In genomic region chr13:59365460-59365859, GRCm38 (mm10) we compare ENCODE assay signal across 9 mouse cellular contexts.
DNase-seq lines count a peak whose midpoint lies in the region; ATAC-seq and TF ChIP-seq lines count a peak whose summit lies in the region.
"Had no signal": no experiment of that assay in that cellular context is flagged by ENCODE, and none has a peak within 500 bp of the region (broad histone marks: within the 10 kb centered on the region; RNA-seq: fewer than 3 reads in every experiment).

No protein-coding gene starts in this region.

- no peak for TF ChIP-seq POLR2A in heart, adult 2 months (IDR thresholded peaks at IDR 0.05; ENCODE audit: insufficient read depth, low read depth, low read length)

- peak; percentile 43 to 74 for DNase-seq in heart, adult 2 months
- peak; percentile 46 for DNase-seq in c-Kit-positive CD71-negative TER-119-negative erythroid progenitor cells, embryonic 14.5 days (ENCODE audit: low read depth)
- DNase-seq in left cerebral cortex, adult 18-20 months (ENCODE audit: low spot score in 2 of 2), result peak; percentile 90 to 92
- peak; percentile 76 for DNase-seq in stomach, postnatal 0 days (ENCODE audit: low spot score)

- H3K4me3 ChIP-seq in heart, adult 2 months, result no peak overlapping the region
- no peak overlapping the region for H3K4me3 ChIP-seq in heart, embryonic 11.5 days (ENCODE audit: low read depth, low read length)
- no peak overlapping the region for H3K4me3 ChIP-seq in forebrain, embryonic 12.5 days (replicated peaks)
- H3K4me3 ChIP-seq in midbrain, embryonic 13.5 days (replicated peaks), result no peak overlapping the region
- no peak overlapping the region for H3K4me3 ChIP-seq in stomach, postnatal 0 days (ENCODE audit: low read depth, low read length)
- H3K4me3 ChIP-seq: megakaryocyte, embryonic 14.5 days had no signal

- no peak overlapping the region for H3K27ac ChIP-seq in heart, adult 2 months
- no peak overlapping the region for H3K27ac ChIP-seq in heart, embryonic 11.5 days (ENCODE audit: low read depth, low read length)
- H3K27ac ChIP-seq in forebrain, embryonic 12.5 days, result no peak overlapping the region
- H3K27ac ChIP-seq in midbrain, embryonic 13.5 days, result no peak overlapping the region
- H3K27ac ChIP-seq in stomach, postnatal 0 days (replicated peaks), result no peak overlapping the region

- no peaks in the 10 kb centered on the region for H3K79me2 ChIP-seq in heart, adult 2 months (replicated peaks; ENCODE audit: control insufficient read depth, insufficient read depth, low read length)

- H3K27me3 ChIP-seq in heart, adult 2 months (ENCODE audit: control insufficient read depth, insufficient read depth, low read length), result no peaks in the 10 kb centered on the region
- H3K27me3 ChIP-seq in heart, embryonic 11.5 days (ENCODE audit: control insufficient read depth, insufficient read depth, low read length), result no peaks in the 10 kb centered on the region
- H3K27me3 ChIP-seq in forebrain, embryonic 12.5 days, result no peaks in the 10 kb centered on the region
- no peaks in the 10 kb centered on the region for H3K27me3 ChIP-seq in midbrain, embryonic 13.5 days
- no peaks in the 10 kb centered on the region for H3K27me3 ChIP-seq in stomach, postnatal 0 days (ENCODE audit: control insufficient read depth, insufficient read depth, low read length)
- H3K27me3 ChIP-seq: megakaryocyte, embryonic 14.5 days had no signal

- no peaks in the 10 kb centered on the region for H3K36me3 ChIP-seq in heart, adult 2 months (ENCODE audit: control insufficient read depth, insufficient read depth, low read length)
- no peaks in the 10 kb centered on the region for H3K36me3 ChIP-seq in heart, embryonic 11.5 days (ENCODE audit: control insufficient read depth, insufficient read depth, low read length)
- H3K36me3 ChIP-seq in forebrain, embryonic 12.5 days (replicated peaks), result no peaks in the 10 kb centered on the region
- H3K36me3 ChIP-seq in midbrain, embryonic 13.5 days, result no peaks in the 10 kb centered on the region
- no peaks in the 10 kb centered on the region for H3K36me3 ChIP-seq in stomach, postnatal 0 days (ENCODE audit: control insufficient read depth, insufficient read depth, low read length)

- H3K9ac ChIP-seq in heart, adult 2 months (ENCODE audit: low read depth, low read length), result no peak overlapping the region
- no peak overlapping the region for H3K9ac ChIP-seq in heart, embryonic 11.5 days (ENCODE audit: low read depth, low read length)
- no peak overlapping the region for H3K9ac ChIP-seq in forebrain, embryonic 12.5 days
- H3K9ac ChIP-seq in midbrain, embryonic 13.5 days (replicated peaks), result no peak overlapping the region
- H3K9ac ChIP-seq in stomach, postnatal 0 days (ENCODE audit: low read length), result no peak overlapping the region

- H3K9me3 ChIP-seq in heart, embryonic 11.5 days (replicated peaks; ENCODE audit: control insufficient read depth, low read length), result no peaks in the 10 kb centered on the region
- H3K9me3 ChIP-seq in forebrain, embryonic 12.5 days, result no peaks in the 10 kb centered on the region
- no peaks in the 10 kb centered on the region for H3K9me3 ChIP-seq in midbrain, embryonic 13.5 days
- no peaks in the 10 kb centered on the region for H3K9me3 ChIP-seq in stomach, postnatal 0 days (ENCODE audit: control insufficient read depth, low read length)

- no peak overlapping the region for H3K4me2 ChIP-seq in heart, embryonic 11.5 days
- no peak overlapping the region for H3K4me2 ChIP-seq in forebrain, embryonic 12.5 days
- no peak overlapping the region for H3K4me2 ChIP-seq in midbrain, embryonic 13.5 days (replicated peaks)
- H3K4me2 ChIP-seq in stomach, postnatal 0 days (replicated peaks; ENCODE audit: low read depth), result no peak overlapping the region

- no peak for ATAC-seq in heart, embryonic 11.5 days (replicated peaks; ENCODE audit: insufficient number of reproducible peaks, low FRiP score, low TSS enrichment)
- peak; percentile 58; the same call in 1 of the 2 replicates for ATAC-seq in forebrain, embryonic 12.5 days (ENCODE audit: low FRiP score)
- ATAC-seq in hematopoietic stem cell, adult 5-6 weeks (replicated peaks in 1 of 2; ENCODE audit: insufficient read depth in 1 of 2, low FRiP score in 2 of 2, low TSS enrichment in 1 of 2, low read depth in 1 of 2, poor library complexity in 2 of 2, severe bottlenecking in 2 of 2), result peak; percentile 69 to 73; a peak in 3 of 4 replicates
- peak; percentile 63; the same call in 1 of the 2 replicates for ATAC-seq in midbrain, embryonic 13.5 days
- no peak for ATAC-seq in stomach, postnatal 0 days (ENCODE audit: low FRiP score, low TSS enrichment)

- intact Hi-C loops in heart, adult 2 months (cut with DNase I), result loop anchor here (5.0 to 10.0 kb wide), 2 partner anchors 558 to 731 kb away; partner anchors contain the start of gene Ntrk2

- peaks cover 1% of the 10 kb centered on the region; the same call in 1 of the 2 replicates for H3K4me1 ChIP-seq in heart, adult 2 months (ENCODE audit: control insufficient read depth, insufficient read depth, low read length)
- no peaks in the 10 kb centered on the region for H3K4me1 ChIP-seq in heart, embryonic 11.5 days (ENCODE audit: control insufficient read depth, insufficient read depth, low read length)
- no peaks in the 10 kb centered on the region for H3K4me1 ChIP-seq in forebrain, embryonic 12.5 days
- H3K4me1 ChIP-seq in midbrain, embryonic 13.5 days (replicated peaks), result no peaks in the 10 kb centered on the region
- H3K4me1 ChIP-seq in stomach, postnatal 0 days (replicated peaks; ENCODE audit: control insufficient read depth, insufficient read depth), result no peaks in the 10 kb centered on the region
- H3K4me1 ChIP-seq: megakaryocyte, embryonic 14.5 days had no signal

- TF ChIP-seq EP300 in heart, adult 2 months (IDR thresholded peaks at IDR 0.05; ENCODE audit: insufficient read depth, low read depth, low read length), result no peak
- TF ChIP-seq EP300 in stomach, postnatal 0 days (optimal IDR thresholded peaks at IDR 0.05), result no peak

- peak; percentile 80 for TF ChIP-seq CTCF in heart, adult 2 months (IDR thresholded peaks at IDR 0.05)
- TF ChIP-seq CTCF in stomach, postnatal 0 days (IDR thresholded peaks at IDR 0.05; ENCODE audit: low read depth), result peak; percentile 84

- 40% methylated on average over 5 of the region's 5 CpGs for WGBS in heart, adult 2 months
- 34% methylated on average over 5 of the region's 5 CpGs for WGBS in heart, embryonic 11.5 days (ENCODE audit: insufficient replicate concordance)
- WGBS in forebrain, embryonic 12.5 days, result 27% methylated on average over 5 of the region's 5 CpGs
- 30% methylated on average over 5 of the region's 5 CpGs for WGBS in midbrain, embryonic 13.5 days
- WGBS in stomach, postnatal 0 days, result 34% methylated on average over 5 of the region's 5 CpGs

Comparison
In these comparisons a context has a peak if more than half of its experiments do, and no peak if none do; other contexts are left out.
1. ATAC-seq: peak in forebrain, embryonic 12.5 days (single experiment), hematopoietic stem cell, adult 5-6 weeks (2 of 2) and midbrain, embryonic 13.5 days (single experiment); none in heart, embryonic 11.5 days (single experiment) and stomach, postnatal 0 days (single experiment).
2. Peak in every context shown above with its lines, with median percentiles within 50 percentile points of each other: DNase-seq.